Mouse (Mus musculus): ENCODE measurements at regions not wholly inside any gene's neighbourhood (a gene's known extent, or its start where the extent isn't known, plus 50 kb on each side); places are given as distances from the start of the nearest gene placed in this dataset.

- H3K4me3 ChIP-seq (replicated peaks; ENCODE audit: low read length): no peak overlapping the region
- WGBS: 40% methylated on average over 2 of the region's 2 CpGs
- ATAC-seq: no peak
- H3K27ac ChIP-seq (ENCODE audit: low read length): no peak overlapping the region
- no peak overlapping the region for H3K4me2 ChIP-seq (ENCODE audit: low read length)
- H3K9ac ChIP-seq (replicated peaks; ENCODE audit: low read depth, low read length): no peak overlapping the region
- H3K36me3 ChIP-seq (ENCODE audit: control insufficient read depth, insufficient read depth): no peaks in the 10 kb centered on the region
- H3K4me1 ChIP-seq (replicated peaks; ENCODE audit: control insufficient read depth, insufficient read depth, low read length): 0 out of 2 replicates have a peak, but pooled peaks cover 5% of the 10 kb centered on the region
- no peaks in the 10 kb centered on the region for H3K9me3 ChIP-seq (ENCODE audit: control insufficient read depth, low read length)
- no peaks in the 10 kb centered on the region for H3K27me3 ChIP-seq (replicated peaks; ENCODE audit: control insufficient read depth, insufficient read depth, low read length)
Measured at GRCm38 (mm10) chr4:131567241-131567640, 270.8 kb downstream of the Ptpru start.

- H3K4me1 ChIP-seq (replicated peaks; ENCODE audit: control insufficient read depth, insufficient read depth, low read length): 0 out of 2 replicates have a peak, but pooled peaks cover 5% of the 10 kb centered on the region
- H3K27ac ChIP-seq (ENCODE audit: low read length): no peak overlapping the region
- no peaks in the 10 kb centered on the region for H3K9me3 ChIP-seq (ENCODE audit: control insufficient read depth, low read length)
- no peak overlapping the region for H3K9ac ChIP-seq (replicated peaks; ENCODE audit: low read depth, low read length)
- H3K27me3 ChIP-seq (replicated peaks; ENCODE audit: control insufficient read depth, insufficient read depth, low read length): no peaks in the 10 kb centered on the region
- no peak overlapping the region for H3K4me3 ChIP-seq (replicated peaks; ENCODE audit: low read length)
- no peaks in the 10 kb centered on the region for H3K36me3 ChIP-seq (ENCODE audit: control insufficient read depth, insufficient read depth)
- H3K4me2 ChIP-seq (ENCODE audit: low read length): no peak overlapping the region
- ATAC-seq: no peak
- WGBS: 47% methylated on average over 5 of the region's 5 CpGs
Measured at GRCm38 (mm10) chr4:131569156-131569555, 268.9 kb downstream of the Ptpru start.

GRCm38 (mm10) chr4:131577571-131577970, 260.5 kb downstream of the Ptpru start:
- Histone ChIP-seq H3K27me3 (replicated peaks; ENCODE audit: control insufficient read depth, insufficient read depth, low read length) (no peaks in the 10 kb centered on the region), H3K9me3 (ENCODE audit: control insufficient read depth, low read length) (no peaks in the 10 kb centered on the region)

GRCm38 (mm10) chr4:131585946-131586345, 252.1 kb downstream of the Ptpru start:
- 75% methylated on average over 3 of the region's 3 CpGs for WGBS
- Histone ChIP-seq H3K9ac (replicated peaks; ENCODE audit: low read depth, low read length) (no peak overlapping the region), H3K27ac (ENCODE audit: low read length) (no peak overlapping the region), H3K4me3 (replicated peaks; ENCODE audit: low read length) (no peak overlapping the region), H3K4me1 (replicated peaks; ENCODE audit: control insufficient read depth, insufficient read depth, low read length) (no peaks in the 10 kb centered on the region), H3K36me3 (ENCODE audit: control insufficient read depth, insufficient read depth) (no peaks in the 10 kb centered on the region), H3K9me3 (ENCODE audit: control insufficient read depth, low read length) (no peaks in the 10 kb centered on the region), H3K27me3 (replicated peaks; ENCODE audit: control insufficient read depth, insufficient read depth, low read length) (0 out of 2 replicates have a peak, but pooled peaks cover 6% of the 10 kb centered on the region), H3K4me2 (ENCODE audit: low read length) (no peak overlapping the region)
- no peak for ATAC-seq

More at GRCm38 (mm10) chr4:131577571-131577970, 260.5 kb downstream of the Ptpru start:
- H3K4me3 ChIP-seq (replicated peaks; ENCODE audit: low read length): no peak overlapping the region
- no peak for ATAC-seq
- no peak overlapping the region for H3K9ac ChIP-seq (replicated peaks; ENCODE audit: low read depth, low read length)
- H3K4me1 ChIP-seq (replicated peaks; ENCODE audit: control insufficient read depth, insufficient read depth, low read length): no peaks in the 10 kb centered on the region; the same call in 1 of the 2 replicates
- no peak overlapping the region for H3K27ac ChIP-seq (ENCODE audit: low read length)
- H3K4me2 ChIP-seq (ENCODE audit: low read length): no peak overlapping the region
- no peaks in the 10 kb centered on the region for H3K36me3 ChIP-seq (ENCODE audit: control insufficient read depth, insufficient read depth)
- WGBS: 61% methylated on average over 4 of the region's 4 CpGs

- WGBS: 74% methylated on average over 7 of the region's 7 CpGs
- Histone ChIP-seq H3K4me1 (replicated peaks; ENCODE audit: control insufficient read depth, insufficient read depth, low read length) (no peaks in the 10 kb centered on the region), H3K4me3 (replicated peaks; ENCODE audit: low read length) (no peak overlapping the region), H3K9ac (replicated peaks; ENCODE audit: low read depth, low read length) (no peak overlapping the region), H3K4me2 (ENCODE audit: low read length) (no peak overlapping the region), H3K36me3 (ENCODE audit: control insufficient read depth, insufficient read depth) (no peaks in the 10 kb centered on the region), H3K9me3 (ENCODE audit: control insufficient read depth, low read length) (no peaks in the 10 kb centered on the region), H3K27ac (ENCODE audit: low read length) (no peak overlapping the region), H3K27me3 (replicated peaks; ENCODE audit: control insufficient read depth, insufficient read depth, low read length) (0 out of 2 replicates have a peak, but pooled peaks cover 6% of the 10 kb centered on the region)
- ATAC-seq: no peak
Measured at GRCm38 (mm10) chr4:131587536-131587935, 250.6 kb downstream of the Ptpru start.

- H3K4me1 ChIP-seq (replicated peaks; ENCODE audit: control insufficient read depth, insufficient read depth, low read length): no peaks in the 10 kb centered on the region
- no peaks in the 10 kb centered on the region for H3K36me3 ChIP-seq (ENCODE audit: control insufficient read depth, insufficient read depth)
- H3K4me3 ChIP-seq (replicated peaks; ENCODE audit: low read length): no peak overlapping the region
- H3K9me3 ChIP-seq (ENCODE audit: control insufficient read depth, low read length): no peaks in the 10 kb centered on the region
- no peak overlapping the region for H3K4me2 ChIP-seq (ENCODE audit: low read length)
- ATAC-seq: no peak
- H3K9ac ChIP-seq (replicated peaks; ENCODE audit: low read depth, low read length): no peak overlapping the region
- H3K27ac ChIP-seq (ENCODE audit: low read length): no peak overlapping the region
- 0 out of 2 replicates have a peak, but pooled peaks cover 6% of the 10 kb centered on the region for H3K27me3 ChIP-seq (replicated peaks; ENCODE audit: control insufficient read depth, insufficient read depth, low read length)
- WGBS: 48% methylated on average over 4 of the region's 4 CpGs
Measured at GRCm38 (mm10) chr4:131590136-131590535, 248.0 kb downstream of the Ptpru start.

- H3K4me2 ChIP-seq (ENCODE audit: low read length): no peak overlapping the region
- no peak overlapping the region for H3K4me3 ChIP-seq (replicated peaks; ENCODE audit: low read length)
- H3K9me3 ChIP-seq (ENCODE audit: control insufficient read depth, low read length): no peaks in the 10 kb centered on the region
- no peaks in the 10 kb centered on the region for H3K4me1 ChIP-seq (replicated peaks; ENCODE audit: control insufficient read depth, insufficient read depth, low read length)
- H3K36me3 ChIP-seq (ENCODE audit: control insufficient read depth, insufficient read depth): no peaks in the 10 kb centered on the region
- 81% methylated on average over 5 of the region's 5 CpGs for whole genome bisulfite sequencing
- H3K9ac ChIP-seq (replicated peaks; ENCODE audit: low read depth, low read length): no peak overlapping the region
- no peak overlapping the region for H3K27ac ChIP-seq (ENCODE audit: low read length)
- 0 out of 2 replicates have a peak, but pooled peaks cover 3% of the 10 kb centered on the region for H3K27me3 ChIP-seq (replicated peaks; ENCODE audit: control insufficient read depth, insufficient read depth, low read length)
- ATAC-seq: no peak
Measured at GRCm38 (mm10) chr4:131591456-131591855, 246.6 kb downstream of the Ptpru start.

GRCm38 (mm10) chr4:131597996-131598395, 240.1 kb downstream of the Ptpru start:
- no peak overlapping the region for H3K4me2 ChIP-seq (ENCODE audit: low read length)
- H3K27me3 ChIP-seq (replicated peaks; ENCODE audit: control insufficient read depth, insufficient read depth, low read length): no peaks in the 10 kb centered on the region
- H3K36me3 ChIP-seq (ENCODE audit: control insufficient read depth, insufficient read depth): no peaks in the 10 kb centered on the region
- H3K4me3 ChIP-seq (replicated peaks; ENCODE audit: low read length): no peak overlapping the region
- no peak overlapping the region for H3K27ac ChIP-seq (ENCODE audit: low read length)
- H3K4me1 ChIP-seq (replicated peaks; ENCODE audit: control insufficient read depth, insufficient read depth, low read length): no peaks in the 10 kb centered on the region
- H3K9ac ChIP-seq (replicated peaks; ENCODE audit: low read depth, low read length): no peak overlapping the region
- no peak for ATAC-seq
- no peaks in the 10 kb centered on the region for H3K9me3 ChIP-seq (ENCODE audit: control insufficient read depth, low read length)
- WGBS: 61% methylated on average over 10 of the region's 10 CpGs

GRCm38 (mm10) chr4:131614434-131614833, 223.7 kb downstream of the Ptpru start:
- Histone ChIP-seq H3K4me1 (replicated peaks; ENCODE audit: control insufficient read depth, insufficient read depth, low read length) (peaks cover 2% of the 10 kb centered on the region), H3K36me3 (ENCODE audit: control insufficient read depth, insufficient read depth) (no peaks in the 10 kb centered on the region), H3K9me3 (ENCODE audit: control insufficient read depth, low read length) (no peaks in the 10 kb centered on the region), H3K4me3 (replicated peaks; ENCODE audit: low read length) (no peak overlapping the region), H3K9ac (replicated peaks; ENCODE audit: low read depth, low read length) (no peak overlapping the region), H3K27ac (ENCODE audit: low read length) (no peak overlapping the region), H3K4me2 (ENCODE audit: low read length) (no peak overlapping the region), H3K27me3 (replicated peaks; ENCODE audit: control insufficient read depth, insufficient read depth, low read length) (no peaks in the 10 kb centered on the region)
- WGBS: 79% methylated on average over 8 of the region's 8 CpGs
- ATAC-seq: no peak

- peak; percentile 84 for ATAC-seq
- no peaks in the 10 kb centered on the region for H3K9me3 ChIP-seq (ENCODE audit: control insufficient read depth, low read length)
- 30% methylated on average over 12 of the region's 12 CpGs for WGBS
- no peak overlapping the region for H3K27ac ChIP-seq (ENCODE audit: low read length)
- no peak overlapping the region for H3K4me3 ChIP-seq (replicated peaks; ENCODE audit: low read length)
- H3K4me2 ChIP-seq (ENCODE audit: low read length): no peak overlapping the region
- H3K4me1 ChIP-seq (replicated peaks; ENCODE audit: control insufficient read depth, insufficient read depth, low read length): peaks cover 2% of the 10 kb centered on the region
- no peaks in the 10 kb centered on the region for H3K27me3 ChIP-seq (replicated peaks; ENCODE audit: control insufficient read depth, insufficient read depth, low read length)
- no peaks in the 10 kb centered on the region for H3K36me3 ChIP-seq (ENCODE audit: control insufficient read depth, insufficient read depth)
- H3K9ac ChIP-seq (replicated peaks; ENCODE audit: low read depth, low read length): no peak overlapping the region
Measured at GRCm38 (mm10) chr4:131615587-131615986, 222.5 kb downstream of the Ptpru start.
